Mouse (Mus musculus): ENCODE data around the gene Dusp28. TPM values are rescaled to one million over a fixed set of nuclear protein-coding genes. Genes with fewer than 3 reads are reported as not detected.

Dusp28 gene
- 3.5 TPM for polyA plus RNA-seq (2017; shearing (Covaris generic))

DNA sequence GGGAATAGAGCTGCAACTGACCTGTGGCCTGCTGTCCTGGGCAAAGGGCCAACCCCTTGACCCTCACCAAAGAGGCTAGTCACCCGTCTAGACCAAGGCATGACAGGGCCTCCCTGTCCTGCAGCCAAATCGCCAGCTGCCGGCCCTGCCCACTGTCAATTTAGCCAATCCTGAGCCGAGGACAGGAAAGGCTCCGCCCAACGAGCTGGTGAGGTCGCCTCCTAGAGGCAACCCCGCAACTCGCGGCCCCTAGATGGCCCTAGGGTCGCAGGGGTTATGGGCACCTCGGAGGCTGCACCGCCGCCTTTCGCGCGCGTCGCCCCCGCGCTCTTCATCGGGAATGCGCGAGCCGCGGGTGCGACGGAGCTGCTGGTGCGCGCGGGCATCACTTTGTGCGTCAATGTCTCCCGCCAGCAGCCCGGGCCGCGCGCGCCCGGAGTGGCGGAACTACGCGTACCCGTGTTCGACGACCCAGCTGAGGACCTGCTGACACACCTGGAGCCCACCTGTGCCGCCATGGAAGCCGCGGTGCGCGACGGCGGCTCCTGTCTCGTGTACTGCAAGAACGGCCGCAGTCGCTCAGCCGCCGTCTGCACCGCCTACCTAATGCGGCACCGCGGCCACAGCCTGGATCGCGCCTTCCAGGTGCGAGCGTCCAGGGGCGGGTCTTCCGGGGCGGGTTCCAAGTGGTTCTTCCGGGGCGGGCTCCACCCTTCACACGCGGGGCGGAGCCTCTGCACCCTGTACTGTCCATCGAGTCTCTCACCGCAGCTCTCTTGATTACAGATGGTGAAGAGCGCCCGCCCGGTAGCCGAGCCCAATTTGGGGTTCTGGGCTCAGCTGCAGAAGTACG, at the start of gene Dusp28:
Dusp28 (plus strand) TSS at position 203 of the 853 bp plus-strand sequence.

DNA sequence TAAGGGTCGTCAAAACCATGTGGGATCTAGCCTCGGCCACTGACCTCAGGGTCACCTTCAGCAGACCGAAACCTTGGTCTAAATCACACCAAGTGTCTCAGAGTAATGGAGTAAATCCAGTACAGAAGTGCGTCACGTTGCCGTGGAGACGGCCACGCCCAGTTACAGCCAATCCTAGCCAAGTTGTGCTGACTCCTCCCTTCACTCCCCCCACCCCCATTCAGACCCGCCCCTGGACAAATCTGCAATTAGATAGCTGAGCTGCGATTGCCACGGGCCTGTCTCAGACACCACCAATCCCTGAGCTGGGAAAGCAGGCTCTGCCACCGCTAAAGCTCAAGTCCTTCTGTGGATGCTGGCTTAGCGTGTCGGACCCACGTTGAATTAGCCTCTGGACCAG, 4.0 kb upstream of the Dusp28 start, which contains the start of gene Ankmy1:
Ankmy1 (minus strand) TSS at position 121 of the 400 bp plus-strand sequence.

DNA sequence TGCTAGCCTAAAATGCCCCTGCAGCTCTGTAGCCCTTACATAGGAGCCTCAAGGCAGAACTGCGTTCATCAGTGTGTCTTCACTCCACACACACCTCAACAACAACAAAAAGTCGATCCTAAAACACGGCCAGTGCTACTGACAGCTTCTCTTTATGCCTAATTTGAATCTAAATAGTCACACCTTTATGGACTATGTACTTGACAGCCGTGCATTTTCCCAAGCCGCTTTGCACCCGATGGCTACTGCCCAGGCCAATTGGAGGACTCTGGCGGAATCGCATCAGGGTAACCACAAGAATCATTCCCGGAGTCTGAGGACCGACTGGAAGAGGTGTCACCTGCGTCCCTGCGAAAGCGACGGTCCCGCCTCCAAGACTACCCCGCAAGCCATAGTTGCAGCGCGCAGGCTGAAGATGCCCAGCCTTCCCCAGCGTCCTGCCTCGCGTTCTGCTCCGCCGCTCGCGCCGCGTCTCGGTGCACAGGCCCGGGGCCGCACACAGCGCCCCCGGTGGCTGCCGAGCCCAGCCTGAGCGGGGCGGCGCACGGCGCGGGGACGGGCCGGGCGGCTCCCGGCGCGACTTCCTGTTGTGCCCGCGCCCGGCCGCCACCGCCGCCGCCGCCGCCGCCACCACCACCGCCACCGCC, 3.6 kb downstream of the Dusp28 start, which contains the start of gene Rnpepl1:
Rnpepl1 (plus strand) TSS at position 545 of the 647 bp plus-strand sequence.

DNA sequence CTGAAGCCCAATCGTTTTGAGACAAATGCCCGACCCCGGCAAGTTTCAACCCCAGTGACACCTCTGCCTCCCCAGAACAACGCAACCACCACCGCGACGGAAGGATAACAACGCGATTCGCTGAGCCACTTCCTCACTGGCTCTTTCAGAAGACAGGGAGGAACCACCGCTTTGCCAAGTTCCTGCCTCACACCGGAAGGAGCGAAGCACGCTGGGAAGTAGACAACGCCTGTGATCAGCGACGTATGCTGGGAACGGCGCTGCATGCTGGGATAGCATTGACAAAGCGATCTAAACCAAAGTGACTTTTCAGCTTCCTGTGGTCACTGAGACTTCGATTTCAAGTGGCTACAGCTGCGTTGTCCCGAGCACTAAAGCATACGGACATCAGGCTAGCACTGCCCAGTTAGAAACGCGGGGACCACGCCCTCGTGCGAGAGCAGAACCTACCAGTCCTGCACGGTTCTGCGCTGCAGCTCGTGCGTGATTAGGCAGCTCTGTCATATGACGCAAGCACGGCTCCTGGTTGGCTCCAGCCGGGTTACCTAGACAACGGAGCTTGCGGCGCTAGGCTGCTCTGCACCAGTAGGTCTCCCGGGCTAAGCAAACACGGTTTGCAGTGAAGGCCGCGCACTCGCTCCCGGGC, 27.5 kb downstream of the Dusp28 start, which contains the start of gene Capn10:
Capn10 (plus strand) TSS at position 195 of the 646 bp plus-strand sequence.

DNA sequence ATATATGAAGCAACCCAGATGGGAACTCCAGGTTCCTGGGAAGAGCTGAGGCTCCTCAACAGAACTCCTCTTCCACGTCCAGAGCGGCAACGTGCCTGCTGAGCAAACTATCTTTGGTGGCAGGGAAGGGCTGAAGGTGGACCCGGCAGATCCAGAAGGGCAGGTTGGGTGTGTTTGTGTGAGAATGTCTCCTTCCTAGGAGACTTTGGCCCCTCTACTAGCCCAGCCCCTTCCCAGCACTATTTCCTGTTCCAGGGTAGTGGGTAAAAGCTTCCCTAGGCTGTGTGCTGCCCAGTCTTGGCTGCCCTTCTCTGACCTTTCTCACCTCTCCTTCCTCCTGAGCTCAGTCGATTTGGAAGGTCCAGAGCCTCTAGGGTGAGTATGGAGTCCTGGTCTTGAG, 43.8 kb downstream of the Dusp28 start, which contains the start of gene Gpr35:
Gpr35 (plus strand) TSS at position 259 of the 400 bp plus-strand sequence.

Other genes starting within 250 kb of the Dusp28 start
- 0.68 TPM for gene Gpc1, start 75.3 kb upstream of the Dusp28 start, polyA plus RNA-seq (2017; shearing (Covaris generic))
- 1.6 TPM for gene Ankmy1, start 4.1 kb upstream of the Dusp28 start, polyA plus RNA-seq (2017; shearing (Covaris generic))
- 14.2 TPM for gene Rnpepl1, start 3.8 kb downstream of the Dusp28 start, polyA plus RNA-seq (2017; shearing (Covaris generic))
- gene Capn10, start 27.4 kb downstream of the Dusp28 start, polyA plus RNA-seq (2017; shearing (Covaris generic)) = 8.4 TPM
- 2.4 TPM for gene Gpr35, start 43.9 kb downstream of the Dusp28 start, polyA plus RNA-seq (2017; shearing (Covaris generic))
- gene Aqp12, start 99.4 kb downstream of the Dusp28 start, polyA plus RNA-seq (2017; shearing (Covaris generic)) = not detected
- gene Kif1a, start 195.0 kb downstream of the Dusp28 start, polyA plus RNA-seq (2017; shearing (Covaris generic)) = not detected
- not detected for gene Agxt, start 228.3 kb downstream of the Dusp28 start, polyA plus RNA-seq (2017; shearing (Covaris generic))